Mouse (Mus musculus): ENCODE data around the gene Erbb2.

Erbb2 gene

DNA sequence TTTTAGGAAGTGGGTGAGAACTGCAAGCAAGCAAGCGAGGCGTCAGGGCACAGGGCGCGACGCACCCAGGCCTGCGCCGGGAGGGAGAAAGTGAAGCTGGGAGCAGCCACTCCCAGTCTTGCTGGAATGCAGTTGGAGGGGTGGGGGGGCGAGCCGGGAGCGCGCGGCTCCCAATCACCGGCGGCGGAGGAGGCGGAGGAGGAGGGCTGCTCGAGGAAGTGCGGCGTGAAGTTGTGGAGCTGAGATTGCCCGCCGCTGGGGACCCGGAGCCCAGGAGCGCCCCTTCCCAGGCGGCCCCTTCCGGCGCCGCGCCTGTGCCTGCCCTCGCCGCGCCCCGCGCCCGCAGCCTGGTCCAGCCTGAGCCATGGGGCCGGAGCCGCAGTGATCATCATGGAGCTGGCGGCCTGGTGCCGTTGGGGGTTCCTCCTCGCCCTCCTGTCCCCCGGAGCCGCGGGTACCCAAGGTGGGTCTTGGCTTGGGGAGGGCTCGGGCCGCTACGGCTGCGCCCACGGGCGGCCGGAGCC lies at the start of gene Erbb2:
Erbb2 (plus strand) TSS at position 198 of the 524 bp plus-strand sequence.
- POLR2A ChIA-PET, result interaction anchor here (0.5 to 2.2 kb wide), 32 partner anchors 8 to 978 kb away, joined by 3 to 19 read pairs (median 3); partner anchors contain the start of genes Mien1 (in 3 of the 4), Pgap3 (in 3 of the 4), Ppp1r1b (in 3 of the 4) and Ormdl3 (in 2 of the 4)
- CTCF ChIA-PET, result interaction anchor here (0.5 to 1.9 kb wide), 26 partner anchors 9 to 801 kb away, joined by 3 to 13 read pairs (median 4); partner anchors contain the start of genes Mien1 (in 2 of the 4), Pgap3 (in 2 of the 4), Ikzf3 (in 1 of the 4) and Stard3 (in 1 of the 4)

DNA sequence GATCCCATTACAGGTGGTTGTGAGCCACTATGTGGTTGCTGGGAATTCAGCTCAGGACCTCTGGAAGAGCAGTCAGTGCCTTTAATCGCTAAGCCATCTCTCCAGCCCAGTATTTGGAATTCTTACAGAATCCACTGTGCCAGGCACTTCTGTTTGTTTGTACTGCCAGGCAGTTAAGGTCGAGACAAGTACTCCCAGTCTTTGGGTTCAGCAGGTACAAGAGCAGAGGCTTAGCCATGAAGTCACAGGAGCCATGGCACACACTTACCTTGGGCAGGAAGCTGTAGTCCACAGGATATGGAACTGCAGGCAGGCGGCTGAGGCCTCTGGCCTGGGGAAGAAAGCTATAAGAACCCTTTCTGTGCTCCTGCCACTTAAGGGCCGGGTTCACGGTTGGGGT lies 48.5 kb upstream of the Erbb2 start:
- ChIA-PET CTCF (interaction anchor here in 3 of 4 experiments (0.8 to 3.3 kb wide), 10 partner anchors 8 to 233 kb away, joined by 3 to 14 read pairs (median 3); no protein-coding TSS in a partner anchor), POLR2A (interaction anchor here in 3 of 4 experiments (0.5 to 1.2 kb wide), 6 partner anchors 8 to 28 kb away, joined by 3 to 4 read pairs (median 3); partner anchors contain the start of gene Ppp1r1b (in 1 of the 3))

DNA sequence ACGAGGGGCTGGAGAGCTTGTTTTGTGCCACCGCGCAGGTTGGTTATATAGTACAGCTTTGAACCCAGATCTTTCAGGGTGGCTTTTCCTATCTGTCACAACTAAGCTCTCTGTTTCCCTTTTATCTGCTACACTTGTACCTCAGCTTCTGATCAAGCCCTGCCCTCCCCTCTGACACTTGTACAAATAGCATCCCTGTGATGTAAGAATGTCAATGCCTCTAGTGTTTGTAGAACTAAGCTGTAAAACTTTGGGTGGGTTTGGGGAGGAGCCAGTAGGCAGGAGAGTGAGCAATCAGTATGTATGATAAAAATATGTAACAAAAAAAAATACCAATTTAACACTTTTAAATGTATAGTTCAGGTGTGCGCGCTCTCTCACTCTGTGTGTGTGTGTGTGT lies 47.9 kb upstream of the Erbb2 start:
- ChIA-PET CTCF (interaction anchor here (0.5 to 2.7 kb wide), 12 partner anchors 8 to 362 kb away, joined by 3 to 12 read pairs (median 4); partner anchors contain the start of gene Ppp1r1b (in 1 of the 4)), POLR2A (interaction anchor here in 3 of 4 experiments (0.5 to 1.0 kb wide), 5 partner anchors 8 to 28 kb away, joined by 3 to 4 read pairs (median 3); partner anchors contain the start of gene Ppp1r1b (in 1 of the 3))

DNA sequence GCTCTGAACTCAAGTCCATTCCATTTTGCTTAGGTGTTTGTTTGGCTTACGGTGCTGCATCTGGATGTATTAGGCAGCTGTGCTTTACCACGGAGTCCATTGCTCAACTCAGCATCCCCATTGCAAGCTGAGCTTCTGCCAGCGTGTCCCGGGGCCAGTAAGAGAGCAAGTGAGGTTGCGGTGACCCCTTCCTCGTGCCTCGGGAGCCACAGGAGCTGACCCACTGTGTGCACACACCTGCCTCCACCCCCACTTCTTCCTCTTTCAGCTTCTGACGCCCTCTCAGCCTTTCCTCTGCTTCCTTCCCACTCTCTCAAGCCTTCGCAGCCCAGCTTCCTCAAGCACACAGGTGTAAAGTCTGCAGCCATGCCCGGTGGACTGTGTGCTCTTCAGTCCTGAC lies 46.0 kb upstream of the Erbb2 start:
- ChIA-PET POLR2A (interaction anchor here in 2 of 4 experiments (0.5 to 1.9 kb wide), 7 partner anchors 8 to 141 kb away, joined by 3 to 7 read pairs (median 5); partner anchors contain the start of gene Stard3 (in 1 of the 2)), CTCF (interaction anchor here in 3 of 4 experiments (0.6 to 2.7 kb wide), 7 partner anchors 11 to 92 kb away, joined by 3 to 10 read pairs (median 3); no protein-coding TSS in a partner anchor)

DNA sequence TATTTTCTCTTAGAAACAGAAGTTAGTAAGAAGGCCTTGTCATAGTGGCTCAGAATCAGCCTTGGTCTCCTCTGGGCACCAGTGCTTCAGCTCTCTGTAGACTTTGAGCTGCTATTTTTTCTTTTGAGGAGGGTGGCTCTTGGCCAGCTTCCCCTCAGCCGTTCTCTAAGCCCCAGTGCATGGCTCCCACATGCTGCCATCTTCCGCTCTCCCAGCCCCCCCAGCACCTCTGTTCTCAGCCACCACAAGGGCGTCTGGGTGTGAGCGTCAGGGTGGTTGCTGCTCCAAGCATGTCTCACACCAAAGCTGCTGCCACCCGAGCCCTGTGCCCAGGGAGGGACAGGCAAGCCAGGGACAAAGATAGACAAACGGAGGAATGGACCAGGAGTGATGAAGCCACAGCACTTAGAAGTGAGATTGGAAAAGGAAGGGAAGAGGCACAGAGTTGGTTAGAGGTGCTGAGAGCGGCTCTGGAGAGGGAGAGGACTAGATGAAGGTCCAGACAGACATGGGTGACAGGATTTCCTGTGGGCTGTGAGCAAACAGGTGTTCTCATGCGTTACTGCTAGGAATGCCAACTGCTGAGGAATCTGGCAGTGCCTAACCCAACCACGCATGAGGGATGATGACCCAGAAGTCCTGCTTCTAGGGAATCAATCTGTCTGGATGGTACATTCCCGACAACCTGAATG lies 45.0 kb upstream of the Erbb2 start:
- ChIA-PET POLR2A (interaction anchor here in 2 of 4 experiments (0.6 to 2.8 kb wide), 7 partner anchors 9 to 220 kb away, joined by 3 to 9 read pairs (median 5); partner anchors contain the start of genes Stard3 (in 2 of the 2) and Ormdl3 (in 1 of the 2)), CTCF (interaction anchor here in 2 of 4 experiments (0.6 to 2.7 kb wide), 6 partner anchors 12 to 31 kb away, joined by 3 to 10 read pairs (median 6); partner anchors contain the start of gene Ppp1r1b (in 1 of the 2))

DNA sequence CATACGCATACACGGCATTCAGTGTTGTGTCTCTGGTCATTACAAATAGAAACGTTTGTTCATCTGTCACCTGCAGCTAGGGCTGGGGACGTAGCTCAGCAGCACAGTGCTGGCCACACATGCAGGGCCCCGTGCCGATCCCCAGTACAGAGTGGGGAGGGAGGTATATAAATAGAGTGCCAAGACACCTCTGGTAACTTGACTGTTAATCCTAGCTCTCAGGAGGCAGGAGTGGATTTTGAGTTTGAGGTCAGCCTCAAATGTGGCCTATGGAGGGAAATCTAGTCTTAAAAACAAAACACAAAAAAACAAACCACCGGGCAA lies 44.4 kb upstream of the Erbb2 start:
- CTCF ChIA-PET, result interaction anchor here in 2 of 4 experiments (1.0 to 2.5 kb wide), 2 partner anchors 25 to 69 kb away, joined by 3 to 8 read pairs (median 4); no protein-coding TSS in a partner anchor
- POLR2A ChIA-PET, result interaction anchor here in 3 of 4 experiments (0.6 to 2.8 kb wide), 4 partner anchors 9 to 219 kb away, joined by 3 to 9 read pairs (median 5); partner anchors contain the start of genes Stard3 (in 3 of the 3) and Ormdl3 (in 1 of the 3)

DNA sequence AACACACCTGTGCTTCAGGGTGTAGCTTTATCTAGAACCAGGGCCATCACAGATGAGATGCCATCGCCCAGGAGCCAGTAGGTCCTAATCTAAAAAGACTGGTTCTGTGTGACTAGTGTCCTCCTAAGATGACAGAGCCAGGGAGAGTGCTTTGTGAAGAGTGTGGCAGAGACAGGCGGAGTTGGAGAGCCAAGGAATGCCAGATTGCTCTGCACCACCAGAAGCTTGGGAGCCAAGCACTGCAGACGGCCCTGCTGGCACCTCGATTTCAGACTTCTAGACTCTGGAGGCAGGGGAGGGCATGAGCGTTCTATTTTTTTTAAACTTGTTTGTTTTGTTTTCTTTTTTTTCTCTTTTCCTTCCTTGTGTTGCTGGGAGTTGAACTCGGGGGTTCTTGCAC lies 42.9 kb upstream of the Erbb2 start:
- ChIA-PET CTCF (interaction anchor here (0.6 to 1.6 kb wide), 7 partner anchors 11 to 182 kb away, joined by 3 to 5 read pairs (median 3); partner anchors contain the start of gene Stard3 (in 1 of the 4)), POLR2A (interaction anchor here in 3 of 4 experiments (0.7 to 2.8 kb wide), 7 partner anchors 9 to 230 kb away, joined by 3 to 9 read pairs (median 3); partner anchors contain the start of gene Stard3 (in 3 of the 3))

DNA sequence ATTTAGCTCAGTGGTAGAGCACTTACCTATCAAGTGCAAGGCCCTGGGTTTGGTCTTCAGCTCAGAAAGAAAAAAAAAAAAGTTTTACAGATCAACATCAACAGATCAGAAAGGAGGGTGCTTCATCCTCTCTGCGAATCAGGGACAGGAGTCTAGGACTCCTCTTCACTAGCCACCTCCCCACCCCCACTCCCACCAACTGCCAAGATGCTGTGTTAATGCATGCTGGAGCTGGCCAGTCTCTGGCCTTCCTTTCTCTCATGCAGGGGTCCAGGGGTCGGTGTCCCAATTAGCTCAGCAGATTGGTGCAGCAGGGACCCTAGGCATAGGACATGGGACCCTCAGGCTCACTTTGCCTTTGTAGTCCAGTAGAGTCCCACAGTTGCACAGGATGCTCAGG lies 41.7 kb upstream of the Erbb2 start:
- ChIA-PET CTCF (interaction anchor here (0.6 to 3.7 kb wide), 12 partner anchors 12 to 187 kb away, joined by 3 to 40 read pairs (median 6); partner anchors contain the start of genes Ppp1r1b (in 1 of the 4) and Stard3 (in 1 of the 4)), POLR2A (interaction anchor here in 3 of 4 experiments (0.6 to 3.8 kb wide), 9 partner anchors 9 to 161 kb away, joined by 3 to 23 read pairs (median 6); partner anchors contain the start of genes Stard3 (in 3 of the 3) and Pgap3 (in 1 of the 3))

DNA sequence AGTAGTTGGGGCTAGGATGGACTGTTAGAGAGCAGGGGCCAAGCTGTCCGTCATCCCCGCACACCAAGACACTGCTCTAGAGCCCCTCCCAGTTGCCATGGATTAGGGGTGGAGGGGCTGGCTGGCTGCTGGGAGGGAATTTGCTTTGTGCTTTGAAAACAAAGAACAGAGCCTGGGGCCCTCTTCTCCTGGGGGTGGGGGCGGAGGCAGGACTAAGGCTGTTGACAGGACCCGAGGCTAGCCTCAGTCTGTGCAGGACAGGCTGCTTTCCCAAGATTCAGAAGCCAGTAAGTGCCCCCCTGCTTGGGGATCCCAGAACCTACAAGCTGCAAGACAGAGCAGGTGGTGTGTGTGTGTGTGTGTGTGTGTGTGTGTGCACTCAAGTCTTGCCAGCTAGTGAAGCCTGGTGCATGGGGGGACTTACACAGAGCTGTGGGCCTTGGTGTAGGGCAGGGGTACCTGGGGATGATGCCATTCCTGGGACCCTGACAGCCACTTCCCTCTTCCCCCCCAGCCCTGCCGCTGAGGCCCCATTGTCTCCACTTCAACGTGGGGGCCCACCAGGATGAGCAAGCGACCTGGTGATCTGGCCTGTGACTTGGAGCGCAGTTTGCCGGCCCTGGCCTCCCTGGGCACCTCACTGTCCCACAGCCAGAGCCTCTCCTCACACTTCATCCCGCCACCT lies 40.6 kb upstream of the Erbb2 start:
- ChIA-PET POLR2A (interaction anchor here in 3 of 4 experiments (0.5 to 3.8 kb wide), 24 partner anchors 9 to 313 kb away, joined by 3 to 23 read pairs (median 4); partner anchors contain the start of genes Stard3 (in 3 of the 3), Pgap3 (in 2 of the 3), Mien1 (in 1 of the 3) and Ormdl3 (in 1 of the 3)), CTCF (interaction anchor here (0.5 to 3.7 kb wide), 84 partner anchors 8 to 840 kb away, joined by 3 to 40 read pairs (median 4); partner anchors contain the start of genes Stard3 (in 3 of the 4), Mien1 (in 2 of the 4), Pnmt (in 2 of the 4) and Tcap (in 2 of the 4))

DNA sequence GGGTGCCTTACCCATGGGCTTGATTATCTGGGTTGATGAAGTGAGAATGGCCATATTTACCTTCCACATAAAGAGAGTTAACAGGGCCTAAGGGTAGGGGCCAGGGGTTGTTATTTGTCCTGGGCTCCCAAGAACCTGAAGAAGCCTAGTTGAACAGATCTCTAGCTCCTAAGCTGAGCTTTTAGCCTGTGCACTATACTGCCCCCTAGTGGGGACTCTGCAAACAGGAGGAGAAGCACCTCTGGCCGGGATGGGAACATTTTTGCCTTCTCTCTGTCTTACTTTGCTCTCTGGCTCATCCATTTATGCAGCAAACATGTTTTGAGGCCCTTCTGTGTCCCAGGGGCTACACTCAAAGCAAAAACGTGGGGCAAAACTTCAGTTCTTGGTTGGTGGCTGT lies 39.9 kb upstream of the Erbb2 start:
- CTCF ChIA-PET, result interaction anchor here (0.5 to 3.7 kb wide), 77 partner anchors 8 to 841 kb away, joined by 3 to 40 read pairs (median 5); partner anchors contain the start of genes Stard3 (in 3 of the 4), Erbb2 (in 2 of the 4), Mien1 (in 2 of the 4) and Pnmt (in 2 of the 4)
- POLR2A ChIA-PET, result interaction anchor here (0.5 to 3.8 kb wide), 25 partner anchors 9 to 314 kb away, joined by 3 to 23 read pairs (median 4); partner anchors contain the start of genes Stard3 (in 3 of the 4), Pgap3 (in 2 of the 4), Erbb2 (in 1 of the 4) and Mien1 (in 1 of the 4)

DNA sequence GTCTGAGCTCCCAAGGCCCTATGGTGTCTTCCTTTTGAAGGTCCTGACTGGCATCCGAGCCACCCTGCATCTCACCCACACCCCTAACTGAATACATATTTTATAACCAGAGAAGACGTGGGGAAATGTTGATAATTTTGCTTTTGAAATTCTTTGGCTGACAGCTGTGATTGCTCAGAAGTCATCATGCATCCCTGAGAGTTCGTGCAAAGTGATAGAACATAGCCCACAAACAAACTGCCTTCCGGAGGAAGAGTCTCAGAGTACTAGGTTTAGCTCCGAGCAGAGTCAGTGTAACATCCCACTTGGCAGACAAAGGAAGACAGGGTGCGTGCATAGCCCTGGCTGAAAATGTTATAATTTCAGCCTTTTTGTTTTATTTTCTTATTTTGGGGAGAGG lies 39.0 kb upstream of the Erbb2 start:
- ChIA-PET POLR2A (interaction anchor here (0.7 to 3.8 kb wide), 14 partner anchors 9 to 74 kb away, joined by 3 to 23 read pairs (median 4); partner anchors contain the start of genes Stard3 (in 3 of the 4), Mien1 (in 1 of the 4), Pgap3 (in 1 of the 4) and Tcap (in 1 of the 4)), CTCF (interaction anchor here (0.5 to 3.7 kb wide), 40 partner anchors 9 to 568 kb away, joined by 3 to 40 read pairs (median 7); partner anchors contain the start of genes Mien1 (in 2 of the 4), Pnmt (in 2 of the 4), Stard3 (in 2 of the 4) and Tcap (in 2 of the 4))

DNA sequence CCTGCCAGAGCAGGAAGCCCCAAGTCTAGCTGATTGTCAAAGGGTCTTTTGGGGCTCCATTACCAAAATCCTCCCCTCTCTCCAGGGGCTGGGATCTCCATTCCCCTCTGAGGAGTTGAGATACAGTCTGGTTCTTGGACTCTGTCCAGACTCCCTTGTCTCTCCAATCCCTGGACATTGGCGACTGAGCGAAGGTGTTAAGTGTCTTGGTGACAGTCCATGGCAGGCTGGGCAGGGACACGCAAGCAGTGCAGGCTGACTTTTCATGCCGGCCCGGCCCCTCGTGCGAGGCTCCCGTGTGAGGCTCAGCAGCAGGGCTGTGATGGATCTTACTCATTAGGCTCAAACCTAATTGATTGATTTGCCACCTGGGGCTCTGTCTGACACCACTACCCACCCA lies 38.0 kb upstream of the Erbb2 start:
- CTCF ChIA-PET, result interaction anchor here in 3 of 4 experiments (0.5 to 3.5 kb wide), 9 partner anchors 9 to 199 kb away, joined by 3 to 26 read pairs (median 4); partner anchors contain the start of genes Stard3 (in 1 of the 3) and Tcap (in 1 of the 3)
- POLR2A ChIA-PET, result interaction anchor here in 2 of 4 experiments (0.6 to 3.8 kb wide), 3 partner anchors 10 to 228 kb away, joined by 3 to 22 read pairs (median 3); partner anchors contain the start of gene Stard3 (in 1 of the 2)

DNA sequence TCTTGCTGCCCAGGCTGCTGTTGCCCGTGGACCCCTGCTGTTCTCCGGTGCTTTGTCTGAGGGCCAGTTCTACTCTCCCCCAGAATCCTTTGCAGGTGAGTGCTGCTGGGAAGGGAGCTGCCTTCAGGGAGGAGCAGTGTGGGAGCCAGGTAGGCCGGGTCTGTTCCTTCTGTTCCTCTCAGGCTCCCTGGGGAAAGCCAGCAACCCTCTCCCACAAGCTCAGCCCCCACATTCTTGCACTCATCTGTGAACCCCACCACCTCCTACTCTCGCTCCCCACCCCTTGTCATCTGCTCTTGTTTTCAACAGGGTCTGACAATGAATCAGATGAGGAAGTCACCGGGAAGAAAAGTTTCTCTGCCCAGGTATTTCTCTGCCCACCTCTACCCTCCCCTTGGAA lies 35.5 kb upstream of the Erbb2 start:
- ChIA-PET CTCF (interaction anchor here in 2 of 4 experiments (0.9 to 1.8 kb wide), 2 partner anchors 13 to 34 kb away, joined by 3 to 6 read pairs; no protein-coding TSS in a partner anchor), POLR2A (interaction anchor here in 2 of 4 experiments (1.5 to 1.7 kb wide), 4 partner anchors 11 to 28 kb away, joined by 4 to 5 read pairs (median 4); partner anchors contain the start of gene Stard3 (in 1 of the 2))

DNA sequence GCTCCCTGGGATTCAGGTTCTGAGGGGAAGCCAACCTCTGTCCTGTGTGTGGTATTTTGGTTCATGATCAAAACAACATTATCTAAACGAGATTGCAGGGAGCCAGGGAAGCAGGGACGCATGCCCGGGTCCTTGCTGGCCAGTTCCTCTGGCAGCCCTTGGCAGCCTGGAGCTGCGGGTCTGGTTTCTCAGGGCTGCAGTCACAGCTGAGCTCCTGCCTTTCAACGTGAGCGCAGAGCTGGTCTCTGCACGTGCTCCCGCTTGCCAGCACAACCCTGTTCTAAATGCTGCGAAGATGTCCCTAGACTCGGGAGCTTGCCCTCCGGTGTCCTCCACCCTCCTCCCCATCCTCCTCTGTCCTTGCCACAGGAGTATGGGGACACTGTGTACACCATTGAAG lies 34.5 kb upstream of the Erbb2 start:
- ChIA-PET POLR2A (interaction anchor here in 2 of 4 experiments (1.5 to 1.7 kb wide), 3 partner anchors 9 to 29 kb away, joined by 4 to 5 read pairs (median 4); partner anchors contain the start of gene Stard3 (in 1 of the 2)), CTCF (interaction anchor here in 2 of 4 experiments (0.9 to 1.8 kb wide), 2 partner anchors 35 kb away, joined by 4 to 6 read pairs; no protein-coding TSS in a partner anchor)

DNA sequence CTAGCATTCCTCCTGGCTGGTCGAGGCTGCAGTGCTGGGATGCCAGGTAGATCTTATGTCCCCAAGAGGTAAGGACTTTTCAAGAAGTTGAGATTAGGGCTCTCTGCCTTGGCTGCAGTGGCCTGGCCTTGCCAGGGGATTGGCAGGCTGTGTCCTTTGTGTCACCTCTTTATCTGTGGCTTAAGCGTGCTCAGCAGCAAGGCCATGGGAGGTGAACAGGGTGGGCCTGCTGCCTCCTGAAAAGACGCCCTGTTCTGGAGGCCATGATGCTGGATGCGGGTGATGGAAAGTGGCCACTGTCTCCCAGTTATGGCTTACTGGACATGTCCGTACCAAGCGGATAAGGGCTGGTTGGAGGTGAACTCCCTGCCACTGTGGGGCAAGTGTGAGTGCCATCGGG lies 32.9 kb upstream of the Erbb2 start:
- POLR2A ChIA-PET, result interaction anchor here in 1 of 4 experiments (1.1 kb wide), 1 partner anchor 10 kb away, joined by 3 read pairs; no protein-coding TSS in a partner anchor
- CTCF ChIA-PET, result interaction anchor here in 2 of 4 experiments (1.3 to 1.6 kb wide), 2 partner anchors 23 to 37 kb away, joined by 4 to 5 read pairs; no protein-coding TSS in a partner anchor

DNA sequence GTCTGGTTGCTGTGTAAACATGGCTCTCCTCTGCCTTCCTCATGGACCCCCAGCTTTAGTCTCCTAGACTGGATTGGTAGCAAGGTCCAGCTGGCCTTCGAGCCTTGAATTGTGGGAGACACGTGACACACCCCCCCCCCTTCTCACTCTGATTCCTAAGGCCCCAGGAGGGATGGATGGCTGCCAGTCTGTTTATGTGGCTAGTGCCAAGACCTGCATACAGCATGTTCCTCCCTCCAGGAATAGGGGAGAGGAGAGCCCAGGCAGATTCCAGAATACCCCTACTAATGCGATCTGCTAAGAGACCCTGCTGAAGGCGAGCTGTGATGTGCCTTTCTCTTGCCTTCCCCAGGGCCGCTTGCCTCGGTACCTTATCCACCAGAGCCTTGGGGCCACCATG lies 32.2 kb upstream of the Erbb2 start:
- POLR2A ChIA-PET, result interaction anchor here in 2 of 4 experiments (0.8 to 1.2 kb wide), 5 partner anchors 9 to 22 kb away, joined by 3 to 4 read pairs (median 3); partner anchors contain the start of gene Stard3 (in 2 of the 2)
- CTCF ChIA-PET, result interaction anchor here in 3 of 4 experiments (0.6 to 2.0 kb wide), 5 partner anchors 8 to 177 kb away, joined by 3 to 14 read pairs (median 5); no protein-coding TSS in a partner anchor

Measured in embryonic stem cell, embryonic (primary cell).